Mouse (Mus musculus) cerebellum, adult 18-20 months (tissue): ENCODE data around the gene Runx2.

ENCODE experiments used
- DNase-seq, 2 experiments: peaks; one replicate each; pipeline ENCODE4 v3.0.0; 2021

Gene Runx2

DNA sequence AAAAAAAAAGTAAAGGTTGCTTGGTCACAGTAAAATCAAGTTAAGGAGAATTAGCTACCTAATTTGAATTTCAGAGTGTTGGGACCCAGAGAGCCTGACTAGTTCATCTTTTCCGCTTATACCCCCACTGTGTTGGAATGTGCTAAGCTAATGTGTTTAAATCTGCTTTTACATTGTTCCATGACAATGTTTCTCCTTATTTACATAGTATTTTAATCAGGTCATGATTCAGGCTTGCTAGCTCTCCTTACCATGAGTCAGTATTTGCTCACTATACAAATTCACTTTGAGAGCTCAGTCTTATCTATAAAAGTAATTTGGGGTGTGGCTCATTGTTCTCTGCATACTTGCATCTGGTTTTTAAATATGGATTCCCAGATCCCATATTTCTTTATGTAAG is 47.2 kb downstream of the Runx2 start:
- DNase-seq: no peak

- no peak for DNase-seq
Measured at GRCm38 (mm10) chr17:44766975-44767374, 47.6 kb downstream of the Runx2 start.

DNA sequence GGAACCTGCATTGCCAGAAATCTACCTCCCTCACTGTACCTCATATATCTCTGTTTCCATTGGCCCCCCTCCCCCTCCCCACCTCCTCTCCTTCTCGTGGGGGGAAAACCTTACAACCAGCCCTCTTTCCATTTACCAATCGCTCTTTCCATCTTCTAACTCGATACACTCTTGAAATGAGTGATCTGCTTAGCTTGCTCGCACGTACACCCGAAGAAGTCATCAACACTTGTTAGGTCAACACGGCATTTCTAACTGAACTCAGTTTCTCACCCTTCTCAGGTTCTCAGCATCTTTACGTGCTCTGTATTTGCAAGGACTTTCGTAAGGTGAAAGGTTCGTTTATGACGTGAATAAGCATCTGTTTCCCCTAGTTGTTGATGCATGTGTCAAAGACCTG is 48.3 kb downstream of the Runx2 start:
- DNase-seq: no peak

- DNase-seq: no peak
Measured at GRCm38 (mm10) chr17:44745378-44745777, 69.2 kb downstream of the Runx2 start.

- no peak for DNase-seq
Measured at GRCm38 (mm10) chr17:44743780-44744179, 70.8 kb downstream of the Runx2 start.

DNA sequence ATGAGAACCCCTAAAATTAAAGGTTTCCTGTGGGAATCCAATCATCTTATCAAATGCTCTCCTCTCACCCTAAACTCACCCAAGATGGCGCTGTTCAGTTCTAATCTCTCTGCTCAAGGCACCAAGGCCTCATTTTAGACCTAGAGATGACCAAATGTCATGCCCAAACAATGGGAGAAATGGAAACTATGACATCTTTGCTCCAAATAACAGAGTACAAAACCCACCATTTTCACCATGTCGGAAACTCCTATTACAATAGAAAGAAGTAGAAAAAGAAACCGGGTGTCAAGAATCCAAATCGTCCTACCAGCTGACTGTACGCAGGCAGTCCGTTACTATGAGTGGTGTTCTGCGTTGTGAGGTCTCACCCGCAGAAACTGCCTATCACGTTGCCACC is 72.4 kb downstream of the Runx2 start:
- DNase-seq: no peak

DNA sequence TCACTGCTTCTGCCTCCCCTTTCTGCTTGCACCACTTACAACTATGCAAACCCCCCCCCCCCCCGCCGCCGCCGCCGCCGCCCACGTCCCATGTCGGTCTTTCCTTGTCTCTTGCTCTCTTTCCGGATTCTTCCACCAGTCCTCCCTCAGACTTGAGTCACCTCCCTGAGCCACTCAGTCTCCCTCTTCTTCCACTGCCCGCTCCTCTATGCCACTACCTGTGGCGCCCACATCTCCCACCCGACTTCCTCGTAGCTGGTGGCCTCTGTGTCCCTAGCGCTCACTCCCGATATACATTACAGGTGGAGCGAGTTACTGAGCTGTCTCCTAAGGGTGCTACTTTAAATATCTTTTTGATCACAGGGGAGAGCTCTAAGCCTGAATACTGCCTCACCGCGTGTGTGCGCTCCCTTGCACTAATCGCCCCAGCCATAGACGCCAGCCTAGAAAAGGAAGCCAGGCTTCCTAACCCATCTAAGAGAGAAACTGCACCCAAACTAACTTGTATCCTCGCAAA is 76.4 kb downstream of the Runx2 start:
- no peak for DNase-seq

DNA sequence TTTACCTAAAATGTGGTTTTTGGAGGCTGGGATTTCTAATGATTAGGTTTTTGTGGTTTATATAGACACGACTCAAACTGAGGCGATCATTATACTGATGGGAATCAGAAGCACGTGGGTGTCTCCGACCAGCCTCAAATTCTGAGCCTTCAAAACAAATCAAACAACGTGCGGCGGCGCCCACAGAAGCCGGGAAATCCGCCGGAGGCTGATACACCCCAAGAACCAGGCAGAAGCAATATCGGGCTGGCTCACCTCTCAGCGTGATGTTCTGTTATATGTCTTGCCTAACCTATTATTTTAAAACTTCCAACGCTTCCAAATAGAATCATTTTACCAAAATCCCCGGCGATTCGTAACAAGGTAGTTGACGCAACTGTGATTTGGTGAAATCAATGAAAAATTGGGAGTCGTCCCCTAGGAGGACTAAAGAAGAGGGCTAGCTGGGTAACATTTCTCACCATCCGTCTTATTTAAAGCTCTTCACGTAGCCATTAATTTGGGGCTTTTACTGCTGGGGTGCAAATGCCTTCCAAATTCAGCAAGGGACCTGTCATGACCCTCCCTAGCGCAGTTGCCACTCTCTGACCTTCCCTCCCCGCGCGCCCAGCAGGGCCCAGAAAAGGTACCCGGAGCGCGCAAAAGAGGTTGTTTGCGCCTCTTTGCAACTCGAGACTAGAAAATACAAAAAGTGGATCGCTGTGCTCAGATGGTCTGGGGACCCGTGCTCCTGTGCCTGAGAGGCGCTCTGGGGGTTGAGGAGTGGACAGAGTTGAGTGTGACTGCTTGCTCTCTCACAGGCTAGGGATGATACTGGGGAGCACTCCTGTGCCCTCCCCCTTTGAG is 77.1 kb downstream of the Runx2 start:
- DNase-seq: peak in 1 of 2 experiments; percentile 15

- DNase-seq: peak; percentile 61 to 69
Measured at GRCm38 (mm10) chr17:44735991-44736561, 78.5 kb downstream of the Runx2 start.

- DNase-seq: peak; percentile 11 to 26
Measured at GRCm38 (mm10) chr17:44735223-44735990, 79.2 kb downstream of the Runx2 start.

DNA sequence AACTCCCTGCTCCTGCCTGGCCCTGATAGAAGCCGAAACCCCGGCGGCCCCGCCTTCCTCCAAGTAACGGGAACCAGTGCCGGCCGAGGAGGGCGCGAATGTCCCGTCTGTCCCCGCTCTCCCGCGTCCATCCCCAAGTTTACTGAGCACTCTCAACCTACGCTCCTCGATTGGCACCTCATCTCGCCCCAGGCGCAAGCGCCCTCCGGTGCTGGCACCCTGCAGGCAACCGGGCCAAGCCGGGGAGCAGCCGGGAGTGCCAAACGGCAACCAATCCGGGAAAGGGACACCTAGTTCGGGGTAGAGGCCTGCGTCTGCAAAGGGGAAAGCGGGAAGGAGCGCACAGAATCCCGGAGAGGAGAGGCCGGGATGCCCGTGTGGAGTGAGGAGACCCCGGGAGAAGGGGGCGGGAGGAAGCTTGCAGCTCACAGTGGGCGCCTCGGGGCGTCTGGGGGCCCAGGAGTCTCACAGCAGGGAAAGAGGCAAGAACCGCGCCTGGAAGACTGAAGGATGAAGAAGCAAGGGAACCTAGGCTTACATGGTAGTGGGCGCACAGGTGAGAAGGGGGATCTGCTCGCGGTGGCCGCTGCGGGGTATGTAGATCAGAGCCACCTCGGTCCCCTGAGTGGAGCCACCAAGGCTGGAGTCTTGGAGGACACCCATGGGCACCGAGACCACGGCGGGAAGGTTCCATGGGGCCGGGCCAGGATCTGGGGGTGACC is 79.9 kb downstream of the Runx2 start:
- DNase-seq: peak; percentile 16 to 29

GRCm38 (mm10) chr17:44733544-44734310 is 80.9 kb downstream of the Runx2 start:
- DNase-seq: peak in 1 of 2 experiments; percentile 7

DNA sequence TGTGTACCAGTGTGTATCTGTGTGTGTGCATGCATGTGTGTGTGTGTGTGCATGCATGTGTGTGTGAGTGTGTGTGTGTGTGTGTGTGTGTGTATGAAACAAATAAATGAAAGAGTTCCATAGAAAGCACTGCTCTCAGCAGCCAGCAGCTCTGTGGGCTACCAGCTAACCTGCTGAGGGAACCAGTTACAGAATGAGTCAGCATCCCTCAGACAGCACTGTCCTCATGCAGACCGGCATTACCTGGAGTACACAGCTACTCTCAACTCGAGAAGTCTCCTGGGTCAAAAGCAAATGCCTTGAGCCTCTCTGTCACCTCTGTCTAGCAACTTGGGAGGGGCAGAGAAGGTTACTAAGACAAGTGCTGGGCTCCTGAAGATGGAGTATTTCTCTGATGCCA is 86.1 kb downstream of the Runx2 start:
- no peak for DNase-seq

GRCm38 (mm10) chr17:44727675-44728074 is 86.9 kb downstream of the Runx2 start:
- no peak for DNase-seq

DNA sequence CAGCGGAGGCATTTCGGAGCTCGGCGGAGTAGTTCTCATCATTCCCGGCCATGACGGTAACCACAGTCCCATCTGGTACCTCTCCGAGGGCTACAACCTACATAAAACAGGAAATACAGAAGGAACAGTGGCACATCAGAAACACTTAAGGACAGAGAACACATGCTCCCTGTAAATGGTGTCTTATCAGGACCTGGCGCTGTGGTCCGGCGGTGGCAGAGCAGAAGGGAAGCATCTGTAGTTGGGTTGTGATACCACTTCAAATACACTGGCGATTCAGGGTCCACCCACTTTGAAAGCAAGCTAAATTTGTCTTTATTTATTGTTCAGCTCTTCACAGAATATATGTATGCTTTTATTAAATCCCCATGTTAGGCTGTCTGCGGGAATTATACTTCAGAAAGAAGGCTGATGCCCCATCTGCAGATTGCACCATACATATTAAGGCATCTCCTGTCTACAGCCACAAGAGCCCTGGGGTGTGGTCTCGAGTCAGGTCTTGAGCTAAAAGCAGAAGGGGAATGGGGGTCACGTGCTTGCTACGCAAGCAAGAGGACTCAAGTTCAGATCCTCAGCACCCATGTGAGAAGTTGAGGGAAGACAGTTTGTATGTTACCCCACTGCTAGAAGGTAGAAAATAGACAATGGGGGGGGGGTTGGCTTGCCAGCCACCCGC is 89.7 kb downstream of the Runx2 start:
- DNase-seq: no peak

DNA sequence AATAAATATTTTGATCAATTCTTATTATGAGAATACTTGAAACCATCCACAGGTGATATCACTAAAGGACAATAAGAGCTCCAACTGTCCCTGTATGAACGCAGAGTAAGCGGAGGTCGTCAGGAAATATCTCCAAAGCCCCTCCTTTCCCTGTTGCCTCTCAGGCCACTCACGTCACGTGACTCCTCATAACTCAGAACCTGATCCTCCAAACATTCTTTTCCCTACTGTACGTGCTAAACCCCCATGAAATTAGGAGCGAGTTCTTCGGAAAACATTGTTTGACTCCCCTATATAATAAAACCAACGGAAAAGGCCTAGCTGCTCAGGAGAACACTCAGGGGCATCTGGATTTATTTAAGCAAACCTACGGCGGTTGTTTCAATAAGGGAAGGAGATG is 90.3 kb downstream of the Runx2 start:
- no peak for DNase-seq

DNA sequence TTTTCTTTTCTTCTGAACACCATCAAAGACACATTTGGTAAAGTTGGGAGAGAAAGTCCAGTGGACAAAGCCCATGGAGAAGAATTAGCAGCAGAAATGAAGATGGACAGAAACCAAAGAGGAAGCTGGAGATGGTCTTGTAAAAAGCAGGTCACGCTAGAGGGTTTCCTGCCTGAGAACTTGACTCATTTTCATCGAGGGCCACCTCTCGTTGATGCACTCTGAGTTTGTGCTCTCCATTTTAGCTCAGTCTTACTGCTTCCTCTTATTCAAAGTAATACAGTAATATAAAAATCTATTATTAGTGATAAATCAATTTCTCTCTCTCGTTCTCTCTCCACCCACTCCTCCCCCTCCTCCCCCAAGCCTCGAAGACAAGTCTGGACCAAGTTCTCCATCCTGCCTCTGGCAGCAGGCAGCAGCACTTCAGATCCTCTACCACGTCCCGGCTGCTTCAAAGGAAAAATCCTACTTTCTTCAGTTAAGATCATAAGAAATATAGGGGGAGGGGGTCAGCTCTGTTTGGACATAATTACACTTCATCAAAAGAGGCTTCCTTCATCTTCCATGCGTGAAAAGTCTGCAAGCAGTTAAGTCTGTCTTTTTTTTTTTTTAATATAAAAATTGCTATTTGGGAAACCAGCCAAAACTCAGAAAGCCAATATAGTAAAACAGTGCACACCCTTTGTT is 92.3 kb downstream of the Runx2 start:
- DNase-seq: no peak

GRCm38 (mm10) chr17:44718591-44718990 is 96.0 kb downstream of the Runx2 start:
- no peak for DNase-seq

- DNase-seq: no peak
Measured at GRCm38 (mm10) chr17:44718036-44718435, 96.6 kb downstream of the Runx2 start.

DNA sequence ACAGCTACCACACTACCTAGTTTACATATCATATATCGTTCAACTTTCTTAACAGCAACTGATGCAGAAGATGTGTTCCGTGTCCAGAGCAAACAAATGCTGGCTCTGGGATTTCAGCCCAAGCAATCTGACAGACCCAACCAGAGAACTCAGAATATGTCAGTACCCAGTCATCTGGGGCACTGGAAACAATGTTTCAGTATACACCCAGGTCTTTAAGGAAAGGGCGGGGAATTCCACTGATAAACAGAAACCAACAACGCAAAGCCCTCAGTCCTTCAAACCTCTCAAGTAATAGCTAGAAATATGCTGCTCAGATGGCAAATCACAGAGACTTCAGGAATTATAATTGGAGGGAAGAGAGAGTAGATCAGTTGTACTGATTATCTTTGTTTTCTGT is 100.5 kb downstream of the Runx2 start:
- no peak for DNase-seq

- DNase-seq: no peak
Measured at GRCm38 (mm10) chr17:44713404-44713803, 101.2 kb downstream of the Runx2 start.
